Mouse (Mus musculus): ENCODE data around the gene Lgals7. TPM values are rescaled to one million over a fixed set of nuclear protein-coding genes. Genes with fewer than 3 reads are reported as not detected.

Gene Lgals7
- total and polyA plus RNA-seq, 2 experiments: not detected

DNA sequence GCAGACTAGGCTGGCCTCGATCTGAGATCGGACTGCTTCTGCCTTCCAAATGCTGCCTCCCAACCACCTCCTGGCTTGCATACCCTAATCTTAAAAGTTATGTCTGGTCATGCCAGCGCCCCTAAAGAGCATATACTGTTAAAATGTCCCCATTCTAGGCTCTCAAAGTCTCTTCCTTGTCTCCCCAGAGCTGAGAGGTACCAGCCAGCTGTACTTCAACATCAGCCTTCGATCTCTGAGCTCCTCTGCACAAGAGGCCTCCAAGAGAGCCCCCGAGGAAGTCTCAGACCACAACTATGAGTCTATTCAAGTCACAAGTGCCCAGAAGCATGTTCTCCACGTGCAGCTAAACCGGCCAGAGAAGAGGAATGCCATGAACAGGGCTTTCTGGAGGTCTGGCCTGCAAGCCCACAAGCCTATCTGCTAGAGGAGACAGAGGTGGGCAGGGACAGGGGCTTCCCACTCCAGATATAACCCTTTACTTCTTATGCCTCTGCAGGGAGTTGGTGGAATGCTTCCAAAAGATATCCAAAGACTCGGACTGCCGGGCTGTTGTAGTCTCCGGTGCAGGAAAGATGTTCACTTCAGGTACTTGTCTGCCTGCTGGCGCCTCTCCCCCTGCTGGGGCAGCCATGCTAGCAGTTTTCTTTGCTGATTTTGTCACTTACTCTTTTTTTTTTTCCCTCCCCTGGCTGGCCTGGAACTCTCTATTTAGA, 37.8 kb upstream of the Lgals7 start:
- Histone ChIP-seq H3K9ac (ENCODE audit: low read depth, low read length) (peak overlapping the region; percentile 84), H3K79me2 (ENCODE audit: control insufficient read depth, insufficient read depth, low read length) (peaks cover 3% of the 10 kb centered on the region; the same call in 1 of the 2 replicates), H3K4me3 (ENCODE audit: insufficient read depth, low read depth, low read length) (peak overlapping the region; percentile 60), H3K27ac (replicated peaks; ENCODE audit: insufficient read depth, low read depth, low read length) (peak overlapping the region; percentile 85), H3K36me3 (ENCODE audit: control insufficient read depth, insufficient read depth, low read length) (peaks cover 36% of the 10 kb centered on the region), H3K27me3 (ENCODE audit: control insufficient read depth, insufficient read depth, low read length) (no peaks in the 10 kb centered on the region), H3K4me1 (ENCODE audit: control insufficient read depth, insufficient read depth, low read length) (peaks cover 35% of the 10 kb centered on the region)
- WGBS: 2% methylated on average over 11 of the region's 11 CpGs
- TF ChIP-seq CTCF (IDR thresholded peaks at IDR 0.05; ENCODE audit: low read depth, low read length) (peak; percentile 28; the same call in 1 of the 2 replicates), POLR2A (IDR thresholded peaks at IDR 0.05; ENCODE audit: extremely low read depth, insufficient read depth, low read length) (no peak)
- peak; percentile 48 for DNase-seq (ENCODE audit: extremely low read depth, low read depth, low spot score)

- Histone ChIP-seq H3K27ac (replicated peaks; ENCODE audit: insufficient read depth, low read depth, low read length) (peak overlapping the region; percentile 85), H3K79me2 (ENCODE audit: control insufficient read depth, insufficient read depth, low read length) (peaks cover 3% of the 10 kb centered on the region; the same call in 1 of the 2 replicates), H3K36me3 (ENCODE audit: control insufficient read depth, insufficient read depth, low read length) (peaks cover 36% of the 10 kb centered on the region), H3K9ac (ENCODE audit: low read depth, low read length) (peak overlapping the region; percentile 84), H3K4me1 (ENCODE audit: control insufficient read depth, insufficient read depth, low read length) (peaks cover 29% of the 10 kb centered on the region), H3K27me3 (ENCODE audit: control insufficient read depth, insufficient read depth, low read length) (no peaks in the 10 kb centered on the region), H3K4me3 (ENCODE audit: insufficient read depth, low read depth, low read length) (peak overlapping the region; percentile 60)
- TF ChIP-seq POLR2A (IDR thresholded peaks at IDR 0.05; ENCODE audit: extremely low read depth, insufficient read depth, low read length): no peak
- 56% methylated on average over 7 of the region's 7 CpGs for WGBS
- DNase-seq (ENCODE audit: extremely low read depth, low read depth, low spot score): peak; percentile 63
These were observed 37.3 kb upstream of the Lgals7 start for GRCm38 (mm10) chr7:28826402-28826772.

- Histone ChIP-seq H3K4me3 (ENCODE audit: insufficient read depth, low read depth, low read length) (no peak overlapping the region), H3K27me3 (ENCODE audit: control insufficient read depth, insufficient read depth, low read length) (no peaks in the 10 kb centered on the region), H3K79me2 (ENCODE audit: control insufficient read depth, insufficient read depth, low read length) (peaks cover 3% of the 10 kb centered on the region; the same call in 1 of the 2 replicates), H3K9ac (ENCODE audit: low read depth, low read length) (no peak overlapping the region), H3K27ac (replicated peaks; ENCODE audit: insufficient read depth, low read depth, low read length) (no peak overlapping the region), H3K4me1 (ENCODE audit: control insufficient read depth, insufficient read depth, low read length) (peaks cover 29% of the 10 kb centered on the region), H3K36me3 (ENCODE audit: control insufficient read depth, insufficient read depth, low read length) (peaks cover 34% of the 10 kb centered on the region)
- 13% methylated on average over 3 of the region's 3 CpGs for WGBS
- peak; percentile 87 for DNase-seq (ENCODE audit: extremely low read depth, low read depth, low spot score)
- TF ChIP-seq POLR2A (IDR thresholded peaks at IDR 0.05; ENCODE audit: extremely low read depth, insufficient read depth, low read length): no peak
- TF ChIP-seq CTCF (IDR thresholded peaks at IDR 0.05; ENCODE audit: low read depth, low read length): no peak
These were observed 36.3 kb upstream of the Lgals7 start for GRCm38 (mm10) chr7:28827338-28827737.

- TF ChIP-seq CTCF (IDR thresholded peaks at IDR 0.05; ENCODE audit: low read depth, low read length) (no peak), POLR2A (IDR thresholded peaks at IDR 0.05; ENCODE audit: extremely low read depth, insufficient read depth, low read length) (no peak)
- Histone ChIP-seq H3K79me2 (ENCODE audit: control insufficient read depth, insufficient read depth, low read length) (peaks cover 3% of the 10 kb centered on the region; the same call in 1 of the 2 replicates), H3K4me1 (ENCODE audit: control insufficient read depth, insufficient read depth, low read length) (peaks cover 12% of the 10 kb centered on the region; the same call in 1 of the 2 replicates), H3K4me3 (ENCODE audit: insufficient read depth, low read depth, low read length) (no peak overlapping the region), H3K27ac (replicated peaks; ENCODE audit: insufficient read depth, low read depth, low read length) (no peak overlapping the region), H3K27me3 (ENCODE audit: control insufficient read depth, insufficient read depth, low read length) (no peaks in the 10 kb centered on the region), H3K9ac (ENCODE audit: low read depth, low read length) (no peak overlapping the region), H3K36me3 (ENCODE audit: control insufficient read depth, insufficient read depth, low read length) (peaks cover 33% of the 10 kb centered on the region)
- DNase-seq (ENCODE audit: extremely low read depth, low read depth, low spot score): peak; percentile 75
- WGBS: 42% methylated on average over 8 of the region's 8 CpGs
These were observed 33.8 kb upstream of the Lgals7 start for GRCm38 (mm10) chr7:28829821-28830220.

DNA sequence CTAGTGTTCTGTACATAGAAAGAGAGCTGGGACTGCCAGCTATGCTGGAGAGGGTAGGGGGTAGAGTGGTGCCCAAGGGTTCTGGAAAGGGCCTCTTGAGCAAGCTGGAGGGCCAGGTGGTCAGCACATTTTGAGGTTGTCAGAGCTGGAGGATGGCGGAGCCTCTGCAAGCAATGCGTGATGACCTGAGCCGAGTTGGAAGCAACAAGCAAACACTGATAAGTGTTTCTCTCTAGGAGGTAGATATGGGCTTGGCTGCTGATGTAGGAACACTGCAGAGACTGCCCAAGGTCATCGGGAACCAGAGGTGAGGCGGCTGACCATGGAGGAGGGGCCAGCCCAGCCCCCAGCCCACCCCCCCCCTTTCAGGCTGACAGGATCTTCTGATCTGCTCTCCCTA, 32.7 kb upstream of the Lgals7 start:
- no peak for TF ChIP-seq CTCF (IDR thresholded peaks at IDR 0.05; ENCODE audit: low read depth, low read length)
- TF ChIP-seq POLR2A (IDR thresholded peaks at IDR 0.05; ENCODE audit: extremely low read depth, insufficient read depth, low read length): no peak
- no peak overlapping the region for H3K27ac ChIP-seq (replicated peaks; ENCODE audit: insufficient read depth, low read depth, low read length)

More for the DNA sequence above, 32.7 kb upstream of the Lgals7 start:
- Histone ChIP-seq H3K36me3 (ENCODE audit: control insufficient read depth, insufficient read depth, low read length) (peaks cover 33% of the 10 kb centered on the region), H3K4me1 (ENCODE audit: control insufficient read depth, insufficient read depth, low read length) (peaks cover 12% of the 10 kb centered on the region; the same call in 1 of the 2 replicates), H3K9ac (ENCODE audit: low read depth, low read length) (no peak overlapping the region), H3K27me3 (ENCODE audit: control insufficient read depth, insufficient read depth, low read length) (no peaks in the 10 kb centered on the region), H3K79me2 (ENCODE audit: control insufficient read depth, insufficient read depth, low read length) (peaks cover 3% of the 10 kb centered on the region; the same call in 1 of the 2 replicates), H3K4me3 (ENCODE audit: insufficient read depth, low read depth, low read length) (no peak overlapping the region)
- DNase-seq (ENCODE audit: extremely low read depth, low read depth, low spot score): no peak
- 68% methylated on average over 5 of the region's 5 CpGs for WGBS

Measured in liver, adult 2 months (tissue).